Mouse (Mus musculus): ENCODE measurements at regions not wholly inside any gene's neighbourhood (a gene's known extent, or its start where the extent isn't known, plus 50 kb on each side); places are given as distances from the start of the nearest gene placed in this dataset.

- TF ChIP-seq CTCF (IDR thresholded peaks at IDR 0.05): no peak
- no peak for TF ChIP-seq EP300 (IDR thresholded peaks at IDR 0.05)
Measured at GRCm38 (mm10) chr4:32084250-32084869, 120.5 kb downstream of the Map3k7 start.

Data from lung, postnatal 0 days (tissue).